Mouse (Mus musculus): ENCODE measurements at regions not wholly inside any gene's neighbourhood (a gene's known extent, or its start where the extent isn't known, plus 50 kb on each side); places are given as distances from the start of the nearest gene placed in this dataset.
A peak's percentile ranks its signal among the peaks of the same experiment; 100 is the strongest.
"Not testable (repeated sequence)": the region's sequence is repeated elsewhere in the genome, so short reads cannot be mapped to it uniquely, and the experiment has no call there.

DNA sequence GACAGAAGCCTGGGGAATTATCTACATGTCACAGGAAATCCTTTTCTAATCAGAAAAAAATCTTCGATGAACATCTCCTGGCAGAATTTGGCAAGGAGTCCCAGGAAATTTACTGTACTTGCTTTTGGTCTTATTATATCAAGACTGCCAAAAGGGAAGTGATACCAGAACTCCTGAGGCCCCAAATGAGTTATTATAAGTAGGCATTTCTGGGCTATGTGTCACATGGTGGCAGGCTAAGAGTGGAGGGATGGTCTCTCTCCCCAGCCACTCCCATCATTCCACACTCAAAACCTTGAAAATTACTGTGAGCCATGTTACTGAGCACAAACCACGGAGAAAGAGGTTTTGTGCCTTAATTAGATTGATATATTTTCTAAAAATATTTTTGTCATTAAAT, 94.0 kb upstream of the Cdk6 start:
- H3K27me3 ChIP-seq (ENCODE audit: control insufficient read depth, insufficient read depth, low read length) = no peaks in the 10 kb centered on the region
- H3K9me3 ChIP-seq (ENCODE audit: control insufficient read depth, low read length) = no peaks in the 10 kb centered on the region
- H3K4me3 ChIP-seq (ENCODE audit: low read depth, low read length) = no peak overlapping the region
- no peak for ATAC-seq (ENCODE audit: low FRiP score, low TSS enrichment)
- H3K4me1 ChIP-seq (replicated peaks; ENCODE audit: control insufficient read depth, insufficient read depth) = no peaks in the 10 kb centered on the region
- no peaks in the 10 kb centered on the region for H3K36me3 ChIP-seq (ENCODE audit: control insufficient read depth, insufficient read depth, low read length)
- H3K27ac ChIP-seq (replicated peaks) = no peak overlapping the region
- no peak overlapping the region for H3K4me2 ChIP-seq (replicated peaks; ENCODE audit: low read depth)
- DNase-seq (ENCODE audit: low spot score) = no peak
- no peak overlapping the region for H3K9ac ChIP-seq (ENCODE audit: low read length)
- 61% methylated on average over 2 of the region's 2 CpGs for WGBS
- TF ChIP-seq EP300 (optimal IDR thresholded peaks at IDR 0.05) = no peak

DNA sequence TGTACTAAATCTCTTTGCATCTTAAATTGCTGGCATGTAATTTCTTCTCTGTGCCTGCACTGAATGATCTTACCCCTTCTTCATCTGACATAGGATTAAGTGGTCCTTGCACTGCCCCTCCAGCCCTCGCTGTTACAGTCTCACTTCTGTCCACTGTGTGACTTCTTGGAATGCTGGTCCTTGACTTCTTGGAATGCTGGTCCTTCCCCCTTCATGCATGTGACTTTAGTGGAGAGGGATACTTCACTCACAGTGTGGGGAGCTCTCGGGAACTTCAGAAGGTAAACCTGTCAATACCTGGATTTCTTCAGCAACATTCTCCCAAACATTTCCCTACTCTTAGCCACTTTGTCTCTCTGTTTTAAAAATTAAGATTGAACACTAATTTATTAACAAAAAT, 91.0 kb upstream of the Cdk6 start:
- TF ChIP-seq CTCF (IDR thresholded peaks at IDR 0.05; ENCODE audit: low read depth) (no peak), EP300 (optimal IDR thresholded peaks at IDR 0.05) (no peak)
- WGBS = 67% methylated on average over 2 of the region's 2 CpGs
- no peak overlapping the region for H3K4me2 ChIP-seq (replicated peaks; ENCODE audit: low read depth)
- ATAC-seq (ENCODE audit: low FRiP score, low TSS enrichment) = no peak
- H3K9ac ChIP-seq (ENCODE audit: low read length) = no peak overlapping the region
- no peaks in the 10 kb centered on the region for H3K36me3 ChIP-seq (ENCODE audit: control insufficient read depth, insufficient read depth, low read length)
- no peaks in the 10 kb centered on the region for H3K4me1 ChIP-seq (replicated peaks; ENCODE audit: control insufficient read depth, insufficient read depth)
- H3K27ac ChIP-seq (replicated peaks) = no peak overlapping the region
- H3K9me3 ChIP-seq (ENCODE audit: control insufficient read depth, low read length) = no peaks in the 10 kb centered on the region
- no peaks in the 10 kb centered on the region for H3K27me3 ChIP-seq (ENCODE audit: control insufficient read depth, insufficient read depth, low read length)
- DNase-seq (ENCODE audit: low spot score) = no peak
- no peak overlapping the region for H3K4me3 ChIP-seq (ENCODE audit: low read depth, low read length)

DNA sequence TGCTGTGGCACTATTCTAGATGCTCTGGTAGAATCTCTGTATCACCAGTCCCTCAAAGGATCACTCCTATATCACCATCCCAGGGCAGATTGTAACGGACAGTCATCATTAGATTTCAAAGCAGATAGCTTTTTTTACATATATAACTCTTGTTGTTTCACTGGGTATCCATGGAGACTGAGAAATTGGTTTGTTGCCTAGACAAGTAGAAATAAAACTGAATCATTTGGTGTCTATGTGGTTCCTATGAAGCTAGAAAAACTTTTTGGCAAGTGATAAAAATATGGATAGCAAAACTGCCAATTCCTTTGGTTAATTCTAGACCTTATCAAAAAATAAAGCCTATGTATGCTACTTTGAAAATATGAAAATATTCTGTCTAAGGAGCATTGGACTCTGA, 81.0 kb upstream of the Cdk6 start:
- TF ChIP-seq EP300 (optimal IDR thresholded peaks at IDR 0.05) = no peak
- no peak for TF ChIP-seq CTCF (IDR thresholded peaks at IDR 0.05; ENCODE audit: low read depth)
- Histone ChIP-seq H3K4me3 (ENCODE audit: low read depth, low read length) (no peak overlapping the region), H3K27ac (replicated peaks) (no peak overlapping the region), H3K4me1 (replicated peaks; ENCODE audit: control insufficient read depth, insufficient read depth) (no peaks in the 10 kb centered on the region), H3K4me2 (replicated peaks; ENCODE audit: low read depth) (no peak overlapping the region), H3K9me3 (ENCODE audit: control insufficient read depth, low read length) (no peaks in the 10 kb centered on the region), H3K27me3 (ENCODE audit: control insufficient read depth, insufficient read depth, low read length) (no peaks in the 10 kb centered on the region), H3K36me3 (ENCODE audit: control insufficient read depth, insufficient read depth, low read length) (no peaks in the 10 kb centered on the region), H3K9ac (ENCODE audit: low read length) (no peak overlapping the region)
- DNase-seq (ENCODE audit: low spot score) (no peak), ATAC-seq (ENCODE audit: low FRiP score, low TSS enrichment) (no peak)
- whole genome bisulfite sequencing = 66% methylated on average over 1 of the region's 1 CpGs

DNA sequence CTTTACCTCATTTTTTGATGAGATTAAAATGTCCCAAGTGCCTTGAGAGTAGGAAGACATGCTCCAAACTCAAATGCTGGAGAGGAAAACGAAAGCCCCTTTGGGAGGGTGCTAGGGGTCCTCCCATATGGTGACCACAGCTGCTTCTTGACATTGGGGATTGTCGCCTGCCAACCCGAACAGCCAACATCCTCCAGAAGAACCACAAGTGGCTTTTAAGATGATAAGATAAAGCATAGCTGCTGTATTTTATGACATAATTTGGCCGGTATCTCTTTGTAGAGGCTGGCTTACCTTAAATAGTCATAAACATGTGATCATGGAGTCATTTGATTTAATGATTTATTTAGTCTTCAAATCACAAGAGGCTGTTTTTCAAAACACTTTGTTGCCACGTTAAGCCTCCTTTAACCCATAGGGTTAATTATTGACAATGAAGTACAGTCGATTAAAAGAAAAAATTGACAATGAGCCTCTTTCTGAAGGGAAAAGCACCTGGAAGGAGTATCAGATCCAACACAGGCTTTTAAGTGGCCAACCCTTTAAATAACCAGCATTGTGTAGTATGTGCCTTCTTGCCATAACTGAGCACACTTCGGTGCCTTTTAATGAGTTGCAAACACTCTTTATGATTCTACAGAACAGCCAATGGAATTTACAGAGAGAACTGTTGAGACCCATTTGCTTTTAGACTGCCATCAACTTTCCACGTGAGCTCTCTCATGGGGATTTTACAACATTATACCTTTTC, 76.1 kb upstream of the Cdk6 start:
- not testable (repeated sequence) for H3K9me3 ChIP-seq (ENCODE audit: control insufficient read depth, low read length); H3K27ac ChIP-seq (replicated peaks); H3K4me3 ChIP-seq (ENCODE audit: low read depth, low read length); H3K9ac ChIP-seq (ENCODE audit: low read length); H3K4me1 ChIP-seq (replicated peaks; ENCODE audit: control insufficient read depth, insufficient read depth); H3K4me2 ChIP-seq (replicated peaks; ENCODE audit: low read depth); DNase-seq (ENCODE audit: low spot score); H3K27me3 ChIP-seq (ENCODE audit: control insufficient read depth, insufficient read depth, low read length); H3K36me3 ChIP-seq (ENCODE audit: control insufficient read depth, insufficient read depth, low read length); ATAC-seq (ENCODE audit: low FRiP score, low TSS enrichment)
- WGBS = 74% methylated on average over 8 of the region's 8 CpGs

DNA sequence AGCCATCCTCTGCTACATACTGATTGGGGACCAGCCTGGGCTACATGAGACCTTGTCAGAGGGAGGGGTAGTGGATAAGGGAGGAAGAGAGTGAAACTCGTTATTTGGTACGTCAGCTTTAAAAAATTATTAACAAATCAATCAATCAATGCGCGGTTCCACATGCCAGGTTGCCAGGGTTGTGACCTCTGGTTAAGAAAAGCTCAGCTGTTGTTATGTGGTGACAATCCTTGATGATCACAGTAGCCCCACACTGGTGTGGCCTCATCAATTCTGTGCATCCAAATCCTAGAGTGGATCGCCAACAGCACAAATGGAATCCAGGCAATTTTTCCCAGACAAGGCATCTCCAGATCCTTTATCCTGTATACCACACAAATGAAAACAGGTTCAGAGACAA, 74.3 kb upstream of the Cdk6 start:
- TF ChIP-seq CTCF (IDR thresholded peaks at IDR 0.05; ENCODE audit: low read depth) = no peak
- Histone ChIP-seq H3K4me3 (ENCODE audit: low read depth, low read length) (no peak overlapping the region), H3K4me1 (replicated peaks; ENCODE audit: control insufficient read depth, insufficient read depth) (no peaks in the 10 kb centered on the region), H3K9ac (ENCODE audit: low read length) (no peak overlapping the region), H3K4me2 (replicated peaks; ENCODE audit: low read depth) (no peak overlapping the region), H3K36me3 (ENCODE audit: control insufficient read depth, insufficient read depth, low read length) (no peaks in the 10 kb centered on the region), H3K9me3 (ENCODE audit: control insufficient read depth, low read length) (no peaks in the 10 kb centered on the region), H3K27me3 (ENCODE audit: control insufficient read depth, insufficient read depth, low read length) (no peaks in the 10 kb centered on the region), H3K27ac (replicated peaks) (no peak overlapping the region)
- ATAC-seq (ENCODE audit: low FRiP score, low TSS enrichment) (no peak), DNase-seq (ENCODE audit: low spot score) (no peak)
- WGBS = 71% methylated on average over 5 of the region's 5 CpGs

DNA sequence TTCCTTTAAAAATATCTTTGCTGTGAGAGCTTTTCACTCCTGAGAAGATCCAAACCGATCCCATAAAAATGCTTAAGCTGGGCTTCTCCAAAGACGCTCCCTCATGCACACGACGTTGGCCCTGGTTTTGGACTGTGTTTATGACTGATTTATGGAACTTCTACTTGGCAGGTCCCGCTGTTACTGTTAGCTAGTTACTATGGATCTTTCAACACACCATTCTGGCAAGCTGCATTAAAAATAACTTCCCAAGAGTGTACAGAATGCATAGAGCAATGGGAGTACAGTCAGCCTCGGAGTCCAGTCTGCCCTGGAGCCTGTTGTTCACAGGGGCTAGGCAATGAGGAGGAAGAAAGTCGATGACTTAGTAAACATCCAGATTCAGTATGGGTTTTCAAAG, 71.5 kb upstream of the Cdk6 start:
- peak; percentile 63; the same call in 1 of the 2 replicates for ATAC-seq (ENCODE audit: low FRiP score, low TSS enrichment)
- no peak for TF ChIP-seq EP300 (optimal IDR thresholded peaks at IDR 0.05)
- no peak for TF ChIP-seq CTCF (IDR thresholded peaks at IDR 0.05; ENCODE audit: low read depth)
- Histone ChIP-seq H3K9me3 (ENCODE audit: control insufficient read depth, low read length) (no peaks in the 10 kb centered on the region), H3K27me3 (ENCODE audit: control insufficient read depth, insufficient read depth, low read length) (no peaks in the 10 kb centered on the region), H3K9ac (ENCODE audit: low read length) (no peak overlapping the region), H3K4me2 (replicated peaks; ENCODE audit: low read depth) (no peak overlapping the region), H3K4me1 (replicated peaks; ENCODE audit: control insufficient read depth, insufficient read depth) (no peaks in the 10 kb centered on the region), H3K4me3 (ENCODE audit: low read depth, low read length) (no peak overlapping the region), H3K36me3 (ENCODE audit: control insufficient read depth, insufficient read depth, low read length) (no peaks in the 10 kb centered on the region), H3K27ac (replicated peaks) (no peak overlapping the region; the same call in 1 of the 2 replicates)
- WGBS = 44% methylated on average over 7 of the region's 7 CpGs
- no peak for DNase-seq (ENCODE audit: low spot score)

DNA sequence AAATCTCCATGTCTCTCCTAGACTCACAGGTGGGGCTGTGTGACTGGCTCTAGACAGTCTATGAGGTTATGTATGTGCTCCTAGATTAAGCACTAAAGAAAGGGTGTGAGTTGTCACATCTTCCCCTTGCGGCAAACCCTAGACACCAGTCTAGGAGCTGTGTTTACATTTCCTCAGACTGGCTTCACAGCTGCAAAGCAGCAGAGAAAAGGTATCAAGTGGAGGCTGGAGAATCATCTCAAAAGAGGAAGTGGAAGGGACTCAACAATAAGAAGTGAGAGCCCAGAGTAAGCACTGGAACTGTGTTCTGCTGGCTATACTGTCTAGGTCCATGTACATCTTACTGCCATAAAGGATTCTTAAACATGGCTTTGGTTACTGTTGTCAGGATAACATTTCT, 68.1 kb upstream of the Cdk6 start:
- H3K4me1 ChIP-seq (replicated peaks; ENCODE audit: control insufficient read depth, insufficient read depth); H3K9ac ChIP-seq (ENCODE audit: low read length); H3K9me3 ChIP-seq (ENCODE audit: control insufficient read depth, low read length); H3K4me2 ChIP-seq (replicated peaks; ENCODE audit: low read depth); H3K27me3 ChIP-seq (ENCODE audit: control insufficient read depth, insufficient read depth, low read length); DNase-seq (ENCODE audit: low spot score); ATAC-seq (ENCODE audit: low FRiP score, low TSS enrichment); H3K27ac ChIP-seq (replicated peaks); H3K36me3 ChIP-seq (ENCODE audit: control insufficient read depth, insufficient read depth, low read length); H3K4me3 ChIP-seq (ENCODE audit: low read depth, low read length): not testable (repeated sequence)
- 11% methylated on average over 1 of the region's 1 CpGs for WGBS

DNA sequence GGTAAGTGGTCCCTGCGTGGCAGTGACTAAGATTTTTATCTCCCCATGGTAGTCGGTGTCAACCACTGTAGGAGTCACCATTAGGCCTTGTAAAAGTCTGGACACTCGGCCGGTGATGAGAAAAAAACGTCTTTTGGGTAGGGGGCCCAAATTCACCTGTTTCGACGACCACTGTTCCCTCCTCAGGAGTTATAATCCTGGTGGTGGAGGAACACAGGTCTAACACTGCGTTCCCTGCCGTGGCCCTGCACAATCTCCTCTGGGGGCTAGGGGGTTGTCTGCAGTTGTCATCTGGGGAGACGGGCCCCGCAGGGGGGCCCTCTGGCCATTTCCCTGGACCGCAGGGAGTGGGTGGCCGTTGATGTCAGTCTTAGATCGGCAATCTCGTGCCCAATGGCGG, 64.0 kb upstream of the Cdk6 start:
- H3K4me2 ChIP-seq (replicated peaks; ENCODE audit: low read depth); H3K36me3 ChIP-seq (ENCODE audit: control insufficient read depth, insufficient read depth, low read length); H3K4me3 ChIP-seq (ENCODE audit: low read depth, low read length); H3K27me3 ChIP-seq (ENCODE audit: control insufficient read depth, insufficient read depth, low read length); ATAC-seq (ENCODE audit: low FRiP score, low TSS enrichment); H3K4me1 ChIP-seq (replicated peaks; ENCODE audit: control insufficient read depth, insufficient read depth); H3K9ac ChIP-seq (ENCODE audit: low read length); DNase-seq (ENCODE audit: low spot score); H3K27ac ChIP-seq (replicated peaks); H3K9me3 ChIP-seq (ENCODE audit: control insufficient read depth, low read length): not testable (repeated sequence)
- WGBS = 92% methylated on average over 16 of the region's 16 CpGs

DNA sequence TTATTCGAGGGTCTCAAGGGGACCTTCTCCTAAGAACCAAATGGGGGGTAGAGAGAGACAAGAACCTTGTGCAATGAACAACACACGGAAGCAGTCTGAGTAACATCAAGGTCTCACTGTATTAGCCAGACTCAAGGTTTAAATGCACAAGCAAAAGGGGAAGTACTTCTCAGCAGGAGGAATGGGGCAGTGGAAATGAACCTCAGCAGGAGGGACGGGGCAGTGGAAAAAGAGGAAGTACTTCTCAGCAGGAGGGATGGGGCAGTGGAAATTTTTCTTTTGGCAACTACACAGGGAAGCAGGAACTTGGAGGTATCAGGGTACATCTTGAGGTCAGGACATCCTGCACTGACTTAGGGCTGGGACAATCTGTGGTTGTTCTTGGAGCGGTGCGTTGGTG, 62.3 kb upstream of the Cdk6 start:
- 83% methylated on average over 5 of the region's 5 CpGs for WGBS
- H3K9me3 ChIP-seq (ENCODE audit: control insufficient read depth, low read length); ATAC-seq (ENCODE audit: low FRiP score, low TSS enrichment); H3K4me1 ChIP-seq (replicated peaks; ENCODE audit: control insufficient read depth, insufficient read depth); H3K9ac ChIP-seq (ENCODE audit: low read length); H3K27ac ChIP-seq (replicated peaks); DNase-seq (ENCODE audit: low spot score); H3K27me3 ChIP-seq (ENCODE audit: control insufficient read depth, insufficient read depth, low read length); H3K4me3 ChIP-seq (ENCODE audit: low read depth, low read length); H3K36me3 ChIP-seq (ENCODE audit: control insufficient read depth, insufficient read depth, low read length); H3K4me2 ChIP-seq (replicated peaks; ENCODE audit: low read depth): not testable (repeated sequence)
